In genomic region chr1:89070871-89071361, GRCm38 (mm10) we compare ENCODE assay signal across 8 mouse cellular contexts. TPM values are rescaled to one million over a fixed set of nuclear protein-coding genes. Genes with fewer than 3 reads are reported as not detected.
DNase-seq lines count a peak whose midpoint lies in the region; ATAC-seq lines count a peak whose summit lies in the region.

No protein-coding gene starts in this region.

- no peaks in the 10 kb centered on the region for H3K9me3 ChIP-seq in heart, embryonic 11.5 days (replicated peaks; ENCODE audit: control insufficient read depth, low read length)
- 0 out of 2 replicates have a peak, but pooled peaks cover 5% of the 10 kb centered on the region for H3K9me3 ChIP-seq in kidney, embryonic 16.5 days (ENCODE audit: low read length)
- no peaks in the 10 kb centered on the region for H3K9me3 ChIP-seq in liver, embryonic 16.5 days (replicated peaks; ENCODE audit: control insufficient read depth, low read length)

- no peaks in the 10 kb centered on the region for H3K27me3 ChIP-seq in heart, embryonic 11.5 days (ENCODE audit: control insufficient read depth, insufficient read depth, low read length)
- no peaks in the 10 kb centered on the region for H3K27me3 ChIP-seq in kidney, embryonic 16.5 days (ENCODE audit: insufficient read depth, low read length)
- peaks cover 25% of the 10 kb centered on the region for H3K27me3 ChIP-seq in liver, embryonic 16.5 days (ENCODE audit: control insufficient read depth, insufficient read depth, low read depth, low read length)

- peak; percentile 19 to 20 for DNase-seq in thymus, adult 18-20 months
- DNase-seq in thymus, postnatal 0 days (ENCODE audit: low spot score) = no peak
- DNase-seq in cerebellum, postnatal 36 days = peak; percentile 12 to 22
- DNase-seq in retina, postnatal 1 day = peak; percentile 66
- no peak for DNase-seq in frontal cortex, adult 2 months (ENCODE audit: extremely low spot score in 1 of 2, low spot score in 1 of 2)

- H3K4me3 ChIP-seq in heart, embryonic 11.5 days (ENCODE audit: low read depth, low read length) = peak overlapping the region; percentile 85
- peak overlapping the region; percentile 95 for H3K4me3 ChIP-seq in kidney, embryonic 16.5 days (ENCODE audit: low read length)
- H3K4me3 ChIP-seq in liver, embryonic 16.5 days (ENCODE audit: low read depth, low read length) = peak overlapping the region; percentile 62

- H3K9ac ChIP-seq in heart, embryonic 11.5 days (ENCODE audit: low read depth, low read length) = peak overlapping the region; percentile 86
- H3K9ac ChIP-seq in kidney, embryonic 16.5 days (replicated peaks; ENCODE audit: low read length) = peak overlapping the region; percentile 96
- peak overlapping the region; percentile 60; the same call in 1 of the 2 replicates for H3K9ac ChIP-seq in liver, embryonic 16.5 days (ENCODE audit: low read depth, low read length)

- WGBS in heart, embryonic 11.5 days (ENCODE audit: insufficient replicate concordance) = under 1% methylated on average over 28 of the region's 28 CpGs
- under 1% methylated on average over 28 of the region's 28 CpGs for WGBS in kidney, embryonic 16.5 days
- under 1% methylated on average over 28 of the region's 28 CpGs for WGBS in liver, embryonic 16.5 days (ENCODE audit: insufficient replicate concordance)

- H3K36me3 ChIP-seq in heart, embryonic 11.5 days (ENCODE audit: control insufficient read depth, insufficient read depth, low read length) = no peaks in the 10 kb centered on the region
- no peaks in the 10 kb centered on the region for H3K36me3 ChIP-seq in kidney, embryonic 16.5 days (ENCODE audit: insufficient read depth, low read length)
- H3K36me3 ChIP-seq in liver, embryonic 16.5 days (ENCODE audit: control insufficient read depth, insufficient read depth) = no peaks in the 10 kb centered on the region

- peaks cover 38% of the 10 kb centered on the region for H3K4me1 ChIP-seq in heart, embryonic 11.5 days (ENCODE audit: control insufficient read depth, insufficient read depth, low read length)
- H3K4me1 ChIP-seq in kidney, embryonic 16.5 days (ENCODE audit: insufficient read depth, low read length) = peaks cover 47% of the 10 kb centered on the region
- H3K4me1 ChIP-seq in liver, embryonic 16.5 days (ENCODE audit: control insufficient read depth, low read depth, low read length) = peaks cover 4% of the 10 kb centered on the region

- H3K27ac ChIP-seq in heart, embryonic 11.5 days (ENCODE audit: low read depth, low read length) = peak overlapping the region; percentile 77
- peak overlapping the region; percentile 87 for H3K27ac ChIP-seq in kidney, embryonic 16.5 days (ENCODE audit: low read length)
- H3K27ac ChIP-seq in liver, embryonic 16.5 days (ENCODE audit: low read length) = no peak overlapping the region

- ATAC-seq in heart, embryonic 11.5 days (replicated peaks; ENCODE audit: insufficient number of reproducible peaks, low FRiP score, low TSS enrichment) = no peak
- peak; percentile 20 for ATAC-seq in kidney, embryonic 16.5 days (ENCODE audit: low FRiP score, low TSS enrichment)
- ATAC-seq in liver, embryonic 16.5 days (ENCODE audit: low read depth) = no peak

- H3K4me2 ChIP-seq in heart, embryonic 11.5 days = peak overlapping the region; percentile 71
- peak overlapping the region; percentile 71 for H3K4me2 ChIP-seq in kidney, embryonic 16.5 days (replicated peaks; ENCODE audit: low read depth, low read length)
- H3K4me2 ChIP-seq in liver, embryonic 16.5 days (ENCODE audit: low read depth, low read length) = peak overlapping the region; percentile 56

RNA-seq across cellular contexts. Expression of gene Sh3bp4, which starts 0.7 kb away (rescaled TPM):
- 2.9 and 3.0 TPM in 2 replicates for polyA plus RNA-seq in thymus, postnatal 0 days (2015; fragmentation: Nextera tagmentation; extraction: Ambion mirVana)
- polyA plus RNA-seq in heart, embryonic 11.5 days (2014; fragmentation: Nextera tagmentation; extraction: Ambion mirVana) = 15.3 and 25.2 TPM in 2 replicates
- 29.1 and 29.8 TPM in 2 replicates for polyA plus RNA-seq in kidney, embryonic 16.5 days (2015; fragmentation: Nextera tagmentation; extraction: Ambion mirVana)
- 0.98 and 1.2 TPM in 2 replicates for polyA plus RNA-seq in liver, embryonic 16.5 days (2015; fragmentation: Nextera tagmentation; extraction: Ambion mirVana)
- polyA plus RNA-seq in frontal cortex, adult 2 months (2012; rRNA removed) = 17.9 and 20.6 TPM in 2 replicates

Comparison
In these comparisons a context has a peak if more than half of its experiments do, and no peak if none do; other contexts are left out.
1. DNase-seq: peak in thymus, adult 18-20 months (2 of 2), cerebellum, postnatal 36 days (2 of 2) and retina, postnatal 1 day (single experiment); none in thymus, postnatal 0 days (single experiment) and frontal cortex, adult 2 months (0 of 2).
2. Peak in every context shown above with its lines, with median percentiles within 50 percentile points of each other: H3K4me2 ChIP-seq, H3K4me3 ChIP-seq and H3K9ac ChIP-seq.